Mouse (Mus musculus): ENCODE data around the gene Creb5. TPM values are rescaled to one million over a fixed set of nuclear protein-coding genes. Genes with fewer than 3 reads are reported as not detected.
A peak's percentile ranks its signal among the peaks of the same experiment; 100 is the strongest.

Creb5 gene
- polyA plus RNA-seq, 1 experiment from 2014 or later = 38.9 TPM

GRCm38 (mm10) chr6:53352311-53352960 is 65.4 kb downstream of the Creb5 start:
- Histone ChIP-seq H3K36me3 (replicated peaks) (no peaks in the 10 kb centered on the region), H3K4me3 (replicated peaks) (no peak overlapping the region), H3K9ac (no peak overlapping the region), H3K27ac (no peak overlapping the region), H3K27me3 (no peaks in the 10 kb centered on the region), H3K4me2 (no peak overlapping the region), H3K4me1 (0 out of 2 replicates have a peak, but pooled peaks cover 3% of the 10 kb centered on the region), H3K9me3 (no peaks in the 10 kb centered on the region)
- 86% methylated on average over 9 of the region's 9 CpGs for WGBS
- no peak for ATAC-seq (ENCODE audit: low FRiP score)

- Histone ChIP-seq H3K36me3 (replicated peaks) (no peaks in the 10 kb centered on the region), H3K4me3 (replicated peaks) (no peak overlapping the region), H3K27me3 (no peaks in the 10 kb centered on the region), H3K4me2 (no peak overlapping the region), H3K27ac (no peak overlapping the region), H3K4me1 (0 out of 2 replicates have a peak, but pooled peaks cover 3% of the 10 kb centered on the region), H3K9me3 (no peaks in the 10 kb centered on the region), H3K9ac (no peak overlapping the region)
- WGBS = 89% methylated on average over 1 of the region's 1 CpGs
- ATAC-seq (ENCODE audit: low FRiP score) = no peak
These were observed 69.3 kb downstream of the Creb5 start for GRCm38 (mm10) chr6:53356328-53356727.

GRCm38 (mm10) chr6:53363535-53363934 is 76.5 kb downstream of the Creb5 start:
- H3K27ac ChIP-seq = no peak overlapping the region
- no peaks in the 10 kb centered on the region for H3K36me3 ChIP-seq (replicated peaks)
- ATAC-seq (ENCODE audit: low FRiP score) = no peak
- no peak overlapping the region for H3K4me3 ChIP-seq (replicated peaks)
- WGBS = 71% methylated on average over 5 of the region's 5 CpGs
- H3K9ac ChIP-seq = no peak overlapping the region
- no peak overlapping the region for H3K4me2 ChIP-seq
- H3K4me1 ChIP-seq = peaks cover 9% of the 10 kb centered on the region; the same call in 1 of the 2 replicates
- no peaks in the 10 kb centered on the region for H3K9me3 ChIP-seq
- no peaks in the 10 kb centered on the region for H3K27me3 ChIP-seq

GRCm38 (mm10) chr6:53363981-53364391 is 76.9 kb downstream of the Creb5 start:
- Histone ChIP-seq H3K4me2 (no peak overlapping the region), H3K9ac (no peak overlapping the region), H3K36me3 (replicated peaks) (no peaks in the 10 kb centered on the region), H3K9me3 (no peaks in the 10 kb centered on the region), H3K4me1 (peaks cover 9% of the 10 kb centered on the region; the same call in 1 of the 2 replicates), H3K27me3 (no peaks in the 10 kb centered on the region), H3K27ac (no peak overlapping the region), H3K4me3 (replicated peaks) (no peak overlapping the region)
- no peak for ATAC-seq (ENCODE audit: low FRiP score)
- WGBS = 28% methylated on average over 4 of the region's 4 CpGs

- WGBS = 89% methylated on average over 5 of the region's 5 CpGs
- H3K27ac ChIP-seq = no peak overlapping the region
- no peaks in the 10 kb centered on the region for H3K27me3 ChIP-seq
- no peak overlapping the region for H3K4me3 ChIP-seq (replicated peaks)
- H3K9ac ChIP-seq = no peak overlapping the region
- H3K4me2 ChIP-seq = no peak overlapping the region
- ATAC-seq (ENCODE audit: low FRiP score) = no peak
- peaks cover 6% of the 10 kb centered on the region; the same call in 1 of the 2 replicates for H3K4me1 ChIP-seq
- H3K9me3 ChIP-seq = no peaks in the 10 kb centered on the region
- H3K36me3 ChIP-seq (replicated peaks) = 0 out of 2 replicates have a peak, but pooled peaks cover 3% of the 10 kb centered on the region
These were observed 82.1 kb downstream of the Creb5 start for GRCm38 (mm10) chr6:53369147-53369546.

GRCm38 (mm10) chr6:53369928-53370327 is 82.9 kb downstream of the Creb5 start:
- Histone ChIP-seq H3K9ac (no peak overlapping the region), H3K9me3 (no peaks in the 10 kb centered on the region), H3K4me2 (no peak overlapping the region), H3K4me3 (replicated peaks) (no peak overlapping the region), H3K4me1 (peaks cover 5% of the 10 kb centered on the region; the same call in 1 of the 2 replicates), H3K27ac (no peak overlapping the region), H3K36me3 (replicated peaks) (0 out of 2 replicates have a peak, but pooled peaks cover 3% of the 10 kb centered on the region), H3K27me3 (no peaks in the 10 kb centered on the region)
- WGBS = 93% methylated on average over 5 of the region's 5 CpGs
- ATAC-seq (ENCODE audit: low FRiP score) = no peak

- Histone ChIP-seq H3K36me3 (replicated peaks) (0 out of 2 replicates have a peak, but pooled peaks cover 3% of the 10 kb centered on the region), H3K27ac (no peak overlapping the region), H3K4me1 (no peaks in the 10 kb centered on the region), H3K9ac (no peak overlapping the region), H3K4me2 (no peak overlapping the region), H3K27me3 (no peaks in the 10 kb centered on the region), H3K4me3 (replicated peaks) (no peak overlapping the region), H3K9me3 (no peaks in the 10 kb centered on the region)
- ATAC-seq (ENCODE audit: low FRiP score) = no peak
- 85% methylated on average over 9 of the region's 9 CpGs for WGBS
These were observed 84.9 kb downstream of the Creb5 start for GRCm38 (mm10) chr6:53371962-53372361.

GRCm38 (mm10) chr6:53374315-53374941 is 87.4 kb downstream of the Creb5 start:
- no peak overlapping the region for H3K9ac ChIP-seq
- 82% methylated on average over 3 of the region's 3 CpGs for WGBS
- no peak for ATAC-seq (ENCODE audit: low FRiP score)

GRCm38 (mm10) chr6:53389277-53389676 is 102.2 kb downstream of the Creb5 start:
- Histone ChIP-seq H3K36me3 (replicated peaks) (no peaks in the 10 kb centered on the region; the same call in 1 of the 2 replicates), H3K9ac (no peak overlapping the region), H3K27ac (no peak overlapping the region), H3K27me3 (no peaks in the 10 kb centered on the region), H3K4me3 (replicated peaks) (no peak overlapping the region), H3K4me2 (no peak overlapping the region), H3K4me1 (peaks cover 9% of the 10 kb centered on the region), H3K9me3 (no peaks in the 10 kb centered on the region)
- ATAC-seq (ENCODE audit: low FRiP score) = no peak
- 88% methylated on average over 5 of the region's 5 CpGs for WGBS

More at GRCm38 (mm10) chr6:53374315-53374941, 87.4 kb downstream of the Creb5 start:
- Histone ChIP-seq H3K4me3 (replicated peaks) (no peak overlapping the region), H3K4me1 (no peaks in the 10 kb centered on the region), H3K9me3 (no peaks in the 10 kb centered on the region), H3K4me2 (no peak overlapping the region), H3K36me3 (replicated peaks) (0 out of 2 replicates have a peak, but pooled peaks cover 3% of the 10 kb centered on the region), H3K27me3 (no peaks in the 10 kb centered on the region), H3K27ac (no peak overlapping the region)

- Histone ChIP-seq H3K4me3 (replicated peaks) (no peak overlapping the region), H3K36me3 (replicated peaks) (no peaks in the 10 kb centered on the region; the same call in 1 of the 2 replicates), H3K4me1 (peaks cover 11% of the 10 kb centered on the region), H3K27me3 (no peaks in the 10 kb centered on the region), H3K4me2 (no peak overlapping the region), H3K9ac (no peak overlapping the region), H3K27ac (no peak overlapping the region), H3K9me3 (no peaks in the 10 kb centered on the region)
- 51% methylated on average over 6 of the region's 6 CpGs for WGBS
- no peak for ATAC-seq (ENCODE audit: low FRiP score)
These were observed 103.3 kb downstream of the Creb5 start for GRCm38 (mm10) chr6:53390413-53390812.

- Histone ChIP-seq H3K4me1 (peaks cover 21% of the 10 kb centered on the region), H3K4me2 (no peak overlapping the region), H3K27me3 (no peaks in the 10 kb centered on the region), H3K9me3 (no peaks in the 10 kb centered on the region), H3K4me3 (replicated peaks) (no peak overlapping the region), H3K36me3 (replicated peaks) (peaks cover 3% of the 10 kb centered on the region), H3K27ac (peak overlapping the region; percentile 50; the same call in 1 of the 2 replicates), H3K9ac (no peak overlapping the region)
- 60% methylated on average over 7 of the region's 7 CpGs for WGBS
- ATAC-seq (ENCODE audit: low FRiP score) = no peak
These were observed 107.0 kb downstream of the Creb5 start for GRCm38 (mm10) chr6:53394026-53394425.

GRCm38 (mm10) chr6:53395208-53395607 is 108.1 kb downstream of the Creb5 start:
- no peaks in the 10 kb centered on the region for H3K27me3 ChIP-seq
- H3K4me3 ChIP-seq (replicated peaks) = no peak overlapping the region
- no peak overlapping the region for H3K4me2 ChIP-seq
- 79% methylated on average over 4 of the region's 4 CpGs for WGBS
- no peak overlapping the region for H3K9ac ChIP-seq
- ATAC-seq (ENCODE audit: low FRiP score) = no peak
- peaks cover 3% of the 10 kb centered on the region; the same call in 1 of the 2 replicates for H3K36me3 ChIP-seq (replicated peaks)
- H3K27ac ChIP-seq = no peak overlapping the region
- no peaks in the 10 kb centered on the region for H3K9me3 ChIP-seq
- peaks cover 21% of the 10 kb centered on the region for H3K4me1 ChIP-seq

Data from forebrain, embryonic 12.5 days (tissue).